13 mouse cellular contexts compared by ENCODE assay signal in the genomic region with DNA sequence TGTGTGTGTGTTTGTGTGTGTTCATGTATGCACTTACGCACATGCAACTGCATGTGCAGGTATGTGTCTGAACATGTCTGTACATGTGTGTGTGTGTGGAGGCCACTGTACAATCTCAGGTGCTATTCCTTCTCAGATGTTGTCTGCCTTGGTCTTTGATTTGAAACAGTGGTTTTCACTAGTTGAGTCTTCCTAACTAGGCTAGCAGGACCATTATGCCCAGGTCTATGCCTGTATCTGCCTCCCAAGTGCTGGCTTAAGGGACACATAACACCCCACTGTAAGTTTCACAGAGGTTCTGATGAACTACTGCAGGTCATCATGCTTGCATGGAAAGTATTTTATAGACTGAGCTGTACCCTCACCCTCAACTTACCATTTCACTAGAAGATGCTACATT.
"Had no signal": no experiment of that assay in that cellular context is flagged by ENCODE, and none has a peak within 500 bp of the region (broad histone marks: within the 10 kb centered on the region; RNA-seq: fewer than 3 reads in every experiment).

No protein-coding gene starts in this region.

- H3K9ac ChIP-seq: kidney, embryonic 15.5 days; neural tube, embryonic 12.5 days; stomach, embryonic 15.5 days had no signal

- H3K9me3 ChIP-seq: kidney, embryonic 15.5 days; limb, embryonic 10.5 days; midbrain, embryonic 10.5 days; neural tube, embryonic 12.5 days; stomach, embryonic 15.5 days had no signal

- H3K27ac ChIP-seq: kidney, embryonic 15.5 days; left cerebral cortex, adult 2 months; limb, embryonic 10.5 days; midbrain, embryonic 10.5 days; neural tube, embryonic 12.5 days; stomach, embryonic 15.5 days had no signal

- H3K36me3 ChIP-seq: kidney, embryonic 15.5 days; limb, embryonic 10.5 days; midbrain, embryonic 10.5 days; neural tube, embryonic 12.5 days; stomach, embryonic 15.5 days had no signal

- H3K4me3 ChIP-seq: kidney, embryonic 15.5 days; left cerebral cortex, adult 2 months; limb, embryonic 10.5 days; midbrain, embryonic 10.5 days; neural tube, embryonic 12.5 days; stomach, embryonic 15.5 days had no signal

- H3K4me1 ChIP-seq: kidney, embryonic 15.5 days; limb, embryonic 10.5 days; midbrain, embryonic 10.5 days; neural tube, embryonic 12.5 days; stomach, embryonic 15.5 days had no signal

- H3K4me2 ChIP-seq: kidney, embryonic 15.5 days; neural tube, embryonic 12.5 days; stomach, embryonic 15.5 days had no signal

- DNase-seq: kidney, adult 2 months; kidney, postnatal 14 days; lung, adult 18-20 months; midbrain, embryonic 14.5 days; retina, postnatal 1 day; thymus, adult 2 months; thymus, postnatal 25 days had no signal

- H3K27me3 ChIP-seq: kidney, embryonic 15.5 days; neural tube, embryonic 12.5 days; stomach, embryonic 15.5 days had no signal
